Mouse (Mus musculus) hindbrain, postnatal 0 days (tissue): ENCODE measurements around the gene Aimp2. TPM values are rescaled to one million over a fixed set of nuclear protein-coding genes. Genes with fewer than 3 reads are reported as not detected.

Experiments used
- ATAC-seq: fragments of 200-750 bp; cut with Nextera tagmentation; 2 replicates; pipeline ENCODE4 v1.8.0; 2017; ENCODE audit warnings: mild to moderate bottlenecking, moderate TSS enrichment, moderate library complexity
- DNase-seq: peaks from one replicate; pipeline ENCODE4 v3.0.0-alpha.2; 2015; ENCODE audit warnings: low spot score
- H3K27ac ChIP-seq: fragments of 300-500 bp; sonication (generic); 2 replicates; pipeline ENCODE4 v1.5.1; 2014; ENCODE audit warnings: mild to moderate bottlenecking
- H3K27me3 ChIP-seq: fragments of 300-500 bp; sonication (generic); 2 replicates; pipeline ENCODE4 v1.6.1; 2014; ENCODE audit warnings: low read length, mixed read lengths; ENCODE audit not compliant: insufficient read depth
- H3K36me3 ChIP-seq: fragments of 300-500 bp; sonication (generic); 2 replicates; pipeline ENCODE4 v1.6.1; 2014; ENCODE audit warnings: low read length, mixed read lengths; ENCODE audit not compliant: insufficient read depth
- H3K4me1 ChIP-seq: fragments of 300-500 bp; sonication (generic); 2 replicates; pipeline ENCODE4 v1.6.1; 2014; ENCODE audit warnings: antibody characterized with exemption, low read length, mixed read lengths; ENCODE audit not compliant: insufficient read depth
- H3K4me2 ChIP-seq: fragments of 300-500 bp; sonication (generic); 2 replicates; pipeline ENCODE4 v1.6.1; 2014; ENCODE audit warnings: low read depth, mild to moderate bottlenecking, low read length, moderate library complexity, mixed read lengths
- H3K4me3 ChIP-seq: fragments of 300-500 bp; sonication (generic); 2 replicates; pipeline ENCODE4 v1.5.1; 2014; ENCODE audit warnings: low read length
- H3K9ac ChIP-seq: fragments of 300-500 bp; sonication (generic); replicated peaks from 2 replicates; pipeline ENCODE4 v1.6.1; 2014; ENCODE audit warnings: mild to moderate bottlenecking, low read length, moderate library complexity, mixed read lengths
- H3K9me3 ChIP-seq: fragments of 300-500 bp; sonication (generic); 2 replicates; pipeline ENCODE4 v1.6.1; 2016; ENCODE audit warnings: low read length, mixed read lengths
- CTCF ChIP-seq: IDR thresholded peaks from 2 replicates; pipeline ENCODE4 v1.5.1; 2016; ENCODE audit warnings: antibody characterized with exemption, control low read depth, low read depth
- WGBS: fragments of 180-500 bp; shearing (Covaris S2); extraction: QIAGEN DNeasy Blood & Tissue Kit; methylation state at CpG from one replicate; pipeline ENCODE4 v1.1.7; 2014; 5-methylcytosine and 5-hydroxymethylcytosine counted together
- polyA plus RNA-seq: library from polyadenylated mRNA; unstranded; fragments of >200 nt; fragmentation: Nextera tagmentation; extraction: Ambion mirVana; gene quantifications from 2 replicates; pipeline ENCODE4 v1.2.1, GENCODE M21; 2015
- total RNA-seq: library from RNA; depleted of rRNA; stranded (reverse); fragments of >200 nt; gene quantifications from 2 replicates; pipeline ENCODE4 v1.2.3, GENCODE M21; 2014; rRNA removed

Gene Aimp2
- total and polyA plus RNA-seq, 2 experiments from 2014 or later = 49.9 to 67.7 TPM

GRCm38 (mm10) chr5:143874571-143874970 lies 35.1 kb downstream of the Aimp2 start:
- DNase-seq = no peak
- Histone ChIP-seq H3K9ac (no peak overlapping the region), H3K4me1 (no peaks in the 10 kb centered on the region), H3K36me3 (peaks cover 53% of the 10 kb centered on the region), H3K27ac (no peak overlapping the region), H3K4me3 (no peak overlapping the region), H3K4me2 (no peak overlapping the region), H3K27me3 (no peaks in the 10 kb centered on the region), H3K9me3 (no peaks in the 10 kb centered on the region)
- TF ChIP-seq CTCF = no peak
- no peak for ATAC-seq
- 58% methylated on average over 4 of the region's 4 CpGs for WGBS

- Histone ChIP-seq H3K4me3 (no peak overlapping the region), H3K4me1 (no peaks in the 10 kb centered on the region), H3K27ac (no peak overlapping the region), H3K4me2 (no peak overlapping the region), H3K9ac (no peak overlapping the region), H3K27me3 (no peaks in the 10 kb centered on the region), H3K36me3 (peaks cover 32% of the 10 kb centered on the region; the same call in 1 of the 2 replicates), H3K9me3 (no peaks in the 10 kb centered on the region)
- DNase-seq (no peak), ATAC-seq (no peak)
- TF ChIP-seq CTCF = no peak
- 86% methylated on average over 11 of the region's 11 CpGs for WGBS
These were observed 38.0 kb downstream of the Aimp2 start for GRCm38 (mm10) chr5:143871547-143872169.

Other genes with a start within 250 kb of the Aimp2 start
- gene Usp42, start 177.6 kb downstream of the Aimp2 start, total RNA-seq = 16.9 and 20.4 TPM in 2 replicates
- 16.6 and 17.0 TPM in 2 replicates for gene Usp42, start 177.6 kb downstream of the Aimp2 start, polyA plus RNA-seq
- gene Eif2ak1, start 92.1 kb downstream of the Aimp2 start, total RNA-seq = 21.0 and 24.7 TPM in 2 replicates
- 34.9 and 37.7 TPM in 2 replicates for gene Eif2ak1, start 92.1 kb downstream of the Aimp2 start, polyA plus RNA-seq
- not detected in 2 replicates for gene Ankrd61, start 12.2 kb downstream of the Aimp2 start, total RNA-seq
- gene Ankrd61, start 12.2 kb downstream of the Aimp2 start, polyA plus RNA-seq = 0.18 and 0.38 TPM in 2 replicates
- gene Pms2, start 117 bp upstream of the Aimp2 start, total RNA-seq = 16.2 and 22.8 TPM in 2 replicates
- 23.2 and 23.7 TPM in 2 replicates for gene Pms2, start 117 bp upstream of the Aimp2 start, polyA plus RNA-seq
- 0.99 TPM in 1 of 2 replicates, not detected in the other for gene Gm42421, start 18.3 kb upstream of the Aimp2 start, total RNA-seq
- gene Gm42421, start 18.3 kb upstream of the Aimp2 start, polyA plus RNA-seq = 1.5 and 2.8 TPM in 2 replicates
- 3.9 and 5.0 TPM in 2 replicates for gene Rsph10b, start 23.2 kb upstream of the Aimp2 start, total RNA-seq
- 5.6 TPM in 2 replicates for gene Rsph10b, start 23.2 kb upstream of the Aimp2 start, polyA plus RNA-seq
- 38.7 and 52.0 TPM in 2 replicates for gene Ccz1, start 105.0 kb upstream of the Aimp2 start, total RNA-seq
- gene Ccz1, start 105.0 kb upstream of the Aimp2 start, polyA plus RNA-seq = 71.2 and 74.8 TPM in 2 replicates
- gene Ocm, start 116.8 kb upstream of the Aimp2 start, total RNA-seq = not detected in 2 replicates
- 0.39 and 0.54 TPM in 2 replicates for gene Ocm, start 116.8 kb upstream of the Aimp2 start, polyA plus RNA-seq
- gene Lmtk2, start 190.6 kb upstream of the Aimp2 start, total RNA-seq = 58.8 and 73.7 TPM in 2 replicates
- 6.5 and 7.1 TPM in 2 replicates for gene Lmtk2, start 190.6 kb upstream of the Aimp2 start, polyA plus RNA-seq